In genomic region chr16:42255222-42255621, GRCm38 (mm10) we compare ENCODE assay signal across 15 mouse cellular contexts.
DNase-seq lines count a peak whose midpoint lies in the region; ATAC-seq and TF ChIP-seq lines count a peak whose summit lies in the region.
"Had no signal": no experiment of that assay in that cellular context is flagged by ENCODE, and none has a peak within 500 bp of the region (broad histone marks: within the 10 kb centered on the region; RNA-seq: fewer than 3 reads in every experiment).

No protein-coding gene starts in this region.

- ATAC-seq in forebrain, embryonic 15.5 days (replicated peaks): peak; percentile 74
- no peak for ATAC-seq in forebrain, embryonic 12.5 days (ENCODE audit: low FRiP score)
- no peak for ATAC-seq in midbrain, embryonic 11.5 days (ENCODE audit: low FRiP score)
- 0 out of 2 replicates have a peak, but pooled peaks have one; percentile 49 for ATAC-seq in hindbrain, postnatal 0 days
- ATAC-seq in neural tube, embryonic 14.5 days (ENCODE audit: low read depth): peak; percentile 29; the same call in 1 of the 2 replicates
- ATAC-seq: CD4-positive, CD25-positive, alpha-beta regulatory T cell, adult 4 months had no signal

- DNase-seq in midbrain, embryonic 11.5 days (ENCODE audit: low spot score, missing footprints): peak; percentile 77
- no peak for DNase-seq in midbrain, embryonic 10.5 days (ENCODE audit: low spot score)
- no peak for DNase-seq in hindbrain, postnatal 0 days (ENCODE audit: low spot score)
- DNase-seq in lung, postnatal 25 days (ENCODE audit: low spot score): no peak
- no peak for DNase-seq in spleen, postnatal 36 days (ENCODE audit: low spot score in 2 of 2)
- DNase-seq: heart, adult 18-20 months; heart, postnatal 14 days; kidney, adult 18-20 months; thymus, adult 18-20 months had no signal

- H3K9me3 ChIP-seq in forebrain, embryonic 15.5 days: no peaks in the 10 kb centered on the region
- H3K9me3 ChIP-seq in forebrain, embryonic 12.5 days: no peaks in the 10 kb centered on the region
- H3K9me3 ChIP-seq in midbrain, embryonic 11.5 days (ENCODE audit: control insufficient read depth, low read length): no peaks in the 10 kb centered on the region
- no peaks in the 10 kb centered on the region for H3K9me3 ChIP-seq in midbrain, embryonic 10.5 days (replicated peaks)
- no peaks in the 10 kb centered on the region for H3K9me3 ChIP-seq in hindbrain, postnatal 0 days (ENCODE audit: low read length)
- no peaks in the 10 kb centered on the region for H3K9me3 ChIP-seq in neural tube, embryonic 14.5 days (ENCODE audit: control insufficient read depth, low read length)
- H3K9me3 ChIP-seq: heart, embryonic 12.5 days; stomach, embryonic 15.5 days had no signal

- peak overlapping the region; percentile 30 for H3K4me2 ChIP-seq in forebrain, embryonic 15.5 days (replicated peaks)
- H3K4me2 ChIP-seq in forebrain, embryonic 12.5 days: no peak overlapping the region
- no peak overlapping the region for H3K4me2 ChIP-seq in midbrain, embryonic 11.5 days
- 0 out of 2 replicates have a peak overlapping the region, but pooled peaks have one; percentile 21 for H3K4me2 ChIP-seq in hindbrain, postnatal 0 days (ENCODE audit: low read depth, low read length)
- peak overlapping the region; percentile 23 for H3K4me2 ChIP-seq in neural tube, embryonic 14.5 days (ENCODE audit: low read depth, low read length)
- H3K4me2 ChIP-seq: heart, embryonic 12.5 days; stomach, embryonic 15.5 days had no signal

- no peak for TF ChIP-seq CTCF in hindbrain, postnatal 0 days (IDR thresholded peaks at IDR 0.05; ENCODE audit: low read depth)

- H3K27me3 ChIP-seq in forebrain, embryonic 15.5 days: no peaks in the 10 kb centered on the region
- H3K27me3 ChIP-seq in forebrain, embryonic 12.5 days: no peaks in the 10 kb centered on the region
- no peaks in the 10 kb centered on the region for H3K27me3 ChIP-seq in midbrain, embryonic 11.5 days (ENCODE audit: control insufficient read depth, insufficient read depth, low read length)
- H3K27me3 ChIP-seq in midbrain, embryonic 10.5 days (ENCODE audit: low read depth, poor library complexity, severe bottlenecking): no peaks in the 10 kb centered on the region
- H3K27me3 ChIP-seq in hindbrain, postnatal 0 days (ENCODE audit: insufficient read depth, low read length): no peaks in the 10 kb centered on the region
- no peaks in the 10 kb centered on the region for H3K27me3 ChIP-seq in neural tube, embryonic 14.5 days (ENCODE audit: control insufficient read depth, insufficient read depth, low read length)
- H3K27me3 ChIP-seq: heart, embryonic 12.5 days; stomach, embryonic 15.5 days had no signal

- peaks cover 17% of the 10 kb centered on the region for H3K4me1 ChIP-seq in forebrain, embryonic 15.5 days
- H3K4me1 ChIP-seq in forebrain, embryonic 12.5 days: no peaks in the 10 kb centered on the region
- H3K4me1 ChIP-seq in midbrain, embryonic 11.5 days (ENCODE audit: control insufficient read depth, insufficient read depth, low read length): no peaks in the 10 kb centered on the region
- H3K4me1 ChIP-seq in midbrain, embryonic 10.5 days: no peaks in the 10 kb centered on the region
- H3K4me1 ChIP-seq in hindbrain, postnatal 0 days (ENCODE audit: insufficient read depth, low read length): no peaks in the 10 kb centered on the region
- H3K4me1 ChIP-seq in neural tube, embryonic 14.5 days (ENCODE audit: control insufficient read depth, insufficient read depth, low read length): 0 out of 2 replicates have a peak, but pooled peaks cover 6% of the 10 kb centered on the region
- H3K4me1 ChIP-seq: heart, embryonic 12.5 days; stomach, embryonic 15.5 days had no signal

- H3K4me3 ChIP-seq in forebrain, embryonic 15.5 days: no peak overlapping the region
- no peak overlapping the region for H3K4me3 ChIP-seq in forebrain, embryonic 12.5 days (replicated peaks)
- no peak overlapping the region for H3K4me3 ChIP-seq in midbrain, embryonic 11.5 days (ENCODE audit: low read depth, low read length)
- no peak overlapping the region for H3K4me3 ChIP-seq in midbrain, embryonic 10.5 days
- no peak overlapping the region for H3K4me3 ChIP-seq in hindbrain, postnatal 0 days (ENCODE audit: low read length)
- no peak overlapping the region for H3K4me3 ChIP-seq in neural tube, embryonic 14.5 days (ENCODE audit: low read depth, low read length)
- H3K4me3 ChIP-seq: heart, embryonic 12.5 days; stomach, embryonic 15.5 days had no signal

- H3K27ac ChIP-seq in forebrain, embryonic 15.5 days (replicated peaks): peak overlapping the region; percentile 86
- H3K27ac ChIP-seq in forebrain, embryonic 12.5 days: no peak overlapping the region
- H3K27ac ChIP-seq in midbrain, embryonic 11.5 days (ENCODE audit: low read depth, low read length): no peak overlapping the region
- H3K27ac ChIP-seq in midbrain, embryonic 10.5 days (replicated peaks): no peak overlapping the region
- peak overlapping the region; percentile 62; the same call in 1 of the 2 replicates for H3K27ac ChIP-seq in hindbrain, postnatal 0 days
- H3K27ac ChIP-seq in neural tube, embryonic 14.5 days (ENCODE audit: low read depth, low read length): peak overlapping the region; percentile 71
- H3K27ac ChIP-seq: stomach, embryonic 15.5 days had no signal

- WGBS in forebrain, embryonic 15.5 days: 68% methylated on average over 3 of the region's 3 CpGs
- 80% methylated on average over 3 of the region's 3 CpGs for WGBS in forebrain, embryonic 12.5 days
- WGBS in midbrain, embryonic 11.5 days: 76% methylated on average over 3 of the region's 3 CpGs
- 89% methylated on average over 3 of the region's 3 CpGs for WGBS in midbrain, embryonic 10.5 days
- 64% methylated on average over 3 of the region's 3 CpGs for WGBS in hindbrain, postnatal 0 days
- WGBS in neural tube, embryonic 14.5 days: 67% methylated on average over 3 of the region's 3 CpGs

- no peaks in the 10 kb centered on the region for H3K36me3 ChIP-seq in forebrain, embryonic 15.5 days
- H3K36me3 ChIP-seq in forebrain, embryonic 12.5 days (replicated peaks): no peaks in the 10 kb centered on the region
- H3K36me3 ChIP-seq in midbrain, embryonic 11.5 days (ENCODE audit: control insufficient read depth, insufficient read depth, low read length): no peaks in the 10 kb centered on the region
- H3K36me3 ChIP-seq in midbrain, embryonic 10.5 days: no peaks in the 10 kb centered on the region
- H3K36me3 ChIP-seq in hindbrain, postnatal 0 days (ENCODE audit: insufficient read depth, low read length): no peaks in the 10 kb centered on the region
- H3K36me3 ChIP-seq in neural tube, embryonic 14.5 days (ENCODE audit: control insufficient read depth, insufficient read depth, low read length): no peaks in the 10 kb centered on the region
- H3K36me3 ChIP-seq: heart, embryonic 12.5 days; stomach, embryonic 15.5 days had no signal

- no peak overlapping the region for H3K9ac ChIP-seq in forebrain, embryonic 15.5 days (replicated peaks)
- H3K9ac ChIP-seq in forebrain, embryonic 12.5 days: no peak overlapping the region
- H3K9ac ChIP-seq in midbrain, embryonic 11.5 days (ENCODE audit: low read length): no peak overlapping the region
- H3K9ac ChIP-seq in hindbrain, postnatal 0 days (replicated peaks; ENCODE audit: low read length): no peak overlapping the region
- H3K9ac ChIP-seq in neural tube, embryonic 14.5 days (replicated peaks; ENCODE audit: low read depth, low read length): no peak overlapping the region
- H3K9ac ChIP-seq: heart, embryonic 12.5 days; stomach, embryonic 15.5 days had no signal

Comparison
In these comparisons a context has a peak if more than half of its experiments do, and no peak if none do; other contexts are left out.
1. ATAC-seq: peak in forebrain, embryonic 15.5 days (single experiment), hindbrain, postnatal 0 days (single experiment) and neural tube, embryonic 14.5 days (single experiment); none in forebrain, embryonic 12.5 days (single experiment) and midbrain, embryonic 11.5 days (single experiment).
2. H3K27ac ChIP-seq: peak in forebrain, embryonic 15.5 days (single experiment), hindbrain, postnatal 0 days (single experiment) and neural tube, embryonic 14.5 days (single experiment); none in forebrain, embryonic 12.5 days (single experiment), midbrain, embryonic 11.5 days (single experiment) and midbrain, embryonic 10.5 days (single experiment).
3. H3K4me2 ChIP-seq: peak in forebrain, embryonic 15.5 days (single experiment), hindbrain, postnatal 0 days (single experiment) and neural tube, embryonic 14.5 days (single experiment); none in forebrain, embryonic 12.5 days (single experiment) and midbrain, embryonic 11.5 days (single experiment).